Mouse (Mus musculus): ENCODE results near the gene Ccdc28a.

DNA sequence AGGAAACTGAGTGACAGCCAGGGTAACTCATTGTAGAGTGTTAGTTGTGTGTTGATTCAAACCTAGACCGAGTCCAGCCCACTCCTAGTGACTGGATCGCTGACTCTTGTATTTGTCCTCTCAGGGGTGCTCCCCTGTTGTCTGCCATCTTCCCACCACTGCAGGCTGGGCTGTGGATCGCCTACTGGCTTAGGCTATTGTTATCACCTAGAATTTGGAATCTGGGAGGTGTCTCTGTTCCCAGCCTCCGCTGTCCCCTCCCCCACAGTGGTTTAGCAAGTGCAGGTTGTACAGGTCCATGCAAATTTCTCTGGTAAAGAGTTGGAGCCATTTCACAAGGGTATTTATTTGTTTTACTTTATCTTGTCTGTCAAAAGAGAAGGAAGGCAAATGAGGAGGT, 16.5 kb upstream of the Ccdc28a start:
- TF ChIP-seq POLR2A (IDR thresholded peaks at IDR 0.05; ENCODE audit: insufficient read depth, low read depth, low read length) (no peak), CTCF (IDR thresholded peaks at IDR 0.05) (no peak), EP300 (IDR thresholded peaks at IDR 0.05; ENCODE audit: insufficient read depth, low read depth, low read length) (no peak)

Measured in heart, adult 2 months (tissue).